Mouse (Mus musculus) kidney, embryonic 16.5 days (tissue): Measurements from ENCODE around the gene Ncoa7. TPM values are rescaled to one million over a fixed set of nuclear protein-coding genes. Genes with fewer than 3 reads are reported as not detected.

ENCODE experiments used
- ATAC-seq: fragments of 200-750 bp; cut with Nextera tagmentation; 2 replicates; pipeline ENCODE4 v1.8.0; 2017; ENCODE audit warnings: moderate TSS enrichment; ENCODE audit not compliant: low FRiP score, low TSS enrichment
- H3K27ac ChIP-seq: fragments of 300-500 bp; sonication (generic); 2 replicates; pipeline ENCODE4 v1.5.1; 2014; ENCODE audit warnings: low read length
- H3K27me3 ChIP-seq: fragments of 300-500 bp; sonication (generic); 2 replicates; pipeline ENCODE4 v1.6.1; 2014; ENCODE audit warnings: low read length, control low read depth, mixed read lengths; ENCODE audit not compliant: insufficient read depth
- H3K36me3 ChIP-seq: fragments of 300-500 bp; sonication (generic); 2 replicates; pipeline ENCODE4 v1.6.1; 2014; ENCODE audit warnings: low read length, control low read depth, mixed read lengths; ENCODE audit not compliant: insufficient read depth
- H3K4me1 ChIP-seq: fragments of 300-500 bp; sonication (generic); 2 replicates; pipeline ENCODE4 v1.6.1; 2014; ENCODE audit warnings: low read length, control low read depth, mixed read lengths; ENCODE audit not compliant: insufficient read depth
- H3K4me2 ChIP-seq: fragments of 300-500 bp; sonication (generic); replicated peaks from 2 replicates; pipeline ENCODE4 v1.6.1; 2014; ENCODE audit warnings: low read depth, low read length
- H3K4me3 ChIP-seq: fragments of 300-500 bp; sonication (generic); 2 replicates; pipeline ENCODE4 v1.5.1; 2014; ENCODE audit warnings: mild to moderate bottlenecking, low read length
- H3K9ac ChIP-seq: fragments of 300-500 bp; sonication (generic); replicated peaks from 2 replicates; pipeline ENCODE4 v1.6.1; 2014; ENCODE audit warnings: low read length
- H3K9me3 ChIP-seq: fragments of 300-500 bp; sonication (generic); 2 replicates; pipeline ENCODE4 v1.6.1; 2016; ENCODE audit warnings: low read length, control low read depth
- WGBS: fragments of 180-500 bp; shearing (Covaris S2); extraction: QIAGEN DNeasy Blood & Tissue Kit; methylation state at CpG from one replicate; pipeline ENCODE4 v1.1.7; 2014; 5-methylcytosine and 5-hydroxymethylcytosine counted together
- polyA plus RNA-seq: library from polyadenylated mRNA; unstranded; fragments of >200 nt; fragmentation: Nextera tagmentation; extraction: Ambion mirVana; gene quantifications from 2 replicates; pipeline ENCODE4 v1.2.1, GENCODE M21; 2015

Gene Ncoa7
- polyA plus RNA-seq, 1 experiment from 2014 or later: 16.9 TPM

GRCm38 (mm10) chr10:30729157-30730096 lies 73.7 kb downstream of the Ncoa7 start:
- Histone ChIP-seq H3K9me3 (no peaks in the 10 kb centered on the region), H3K4me1 (no peaks in the 10 kb centered on the region), H3K4me3 (no peak overlapping the region), H3K36me3 (no peaks in the 10 kb centered on the region), H3K27me3 (no peaks in the 10 kb centered on the region), H3K9ac (no peak overlapping the region), H3K27ac (no peak overlapping the region), H3K4me2 (no peak overlapping the region)
- 87% methylated on average over 5 of the region's 5 CpGs for WGBS
- ATAC-seq: peak; percentile 74

GRCm38 (mm10) chr10:30723014-30723413 lies 80.1 kb downstream of the Ncoa7 start:
- 0 out of 2 replicates have a peak, but pooled peaks cover 5% of the 10 kb centered on the region for H3K36me3 ChIP-seq
- WGBS: 92% methylated on average over 1 of the region's 1 CpGs
- H3K4me2 ChIP-seq: no peak overlapping the region
- no peaks in the 10 kb centered on the region for H3K9me3 ChIP-seq
- no peak overlapping the region for H3K9ac ChIP-seq
- no peak for ATAC-seq
- H3K27ac ChIP-seq: no peak overlapping the region
- H3K4me1 ChIP-seq: no peaks in the 10 kb centered on the region
- H3K4me3 ChIP-seq: no peak overlapping the region
- H3K27me3 ChIP-seq: no peaks in the 10 kb centered on the region

GRCm38 (mm10) chr10:30720556-30720955 lies 82.6 kb downstream of the Ncoa7 start:
- Histone ChIP-seq H3K9me3 (no peaks in the 10 kb centered on the region), H3K4me2 (no peak overlapping the region), H3K4me3 (no peak overlapping the region), H3K4me1 (no peaks in the 10 kb centered on the region), H3K36me3 (0 out of 2 replicates have a peak, but pooled peaks cover 5% of the 10 kb centered on the region), H3K9ac (no peak overlapping the region), H3K27ac (no peak overlapping the region), H3K27me3 (no peaks in the 10 kb centered on the region)
- peak; percentile 61; the same call in 1 of the 2 replicates for ATAC-seq
- 79% methylated on average over 3 of the region's 3 CpGs for WGBS

- no peak overlapping the region for H3K4me3 ChIP-seq
- no peak overlapping the region for H3K4me2 ChIP-seq
- no peak overlapping the region for H3K9ac ChIP-seq
- 0 out of 2 replicates have a peak, but pooled peaks cover 5% of the 10 kb centered on the region for H3K36me3 ChIP-seq
- H3K27ac ChIP-seq: no peak overlapping the region
- 75% methylated on average over 1 of the region's 1 CpGs for WGBS
- no peak for ATAC-seq
- H3K9me3 ChIP-seq: no peaks in the 10 kb centered on the region
- no peaks in the 10 kb centered on the region for H3K4me1 ChIP-seq
- H3K27me3 ChIP-seq: no peaks in the 10 kb centered on the region
These were observed 83.2 kb downstream of the Ncoa7 start for GRCm38 (mm10) chr10:30719947-30720346.

GRCm38 (mm10) chr10:30718703-30719340 lies 84.3 kb downstream of the Ncoa7 start:
- H3K4me2 ChIP-seq: no peak overlapping the region
- no peaks in the 10 kb centered on the region for H3K4me1 ChIP-seq
- 21% methylated on average over 4 of the region's 4 CpGs for WGBS
- H3K36me3 ChIP-seq: 0 out of 2 replicates have a peak, but pooled peaks cover 5% of the 10 kb centered on the region
- no peak overlapping the region for H3K4me3 ChIP-seq
- no peak overlapping the region for H3K9ac ChIP-seq
- no peaks in the 10 kb centered on the region for H3K27me3 ChIP-seq
- peak; percentile 82 for ATAC-seq
- H3K9me3 ChIP-seq: no peaks in the 10 kb centered on the region
- H3K27ac ChIP-seq: no peak overlapping the region

- no peak overlapping the region for H3K4me3 ChIP-seq
- H3K27me3 ChIP-seq: no peaks in the 10 kb centered on the region
- no peaks in the 10 kb centered on the region for H3K36me3 ChIP-seq
- no peaks in the 10 kb centered on the region for H3K4me1 ChIP-seq
- H3K9me3 ChIP-seq: no peaks in the 10 kb centered on the region
- H3K9ac ChIP-seq: no peak overlapping the region
- no peak overlapping the region for H3K4me2 ChIP-seq
- no peak for ATAC-seq
- H3K27ac ChIP-seq: no peak overlapping the region
These were observed 87.0 kb downstream of the Ncoa7 start for GRCm38 (mm10) chr10:30716171-30716570.

- H3K4me3 ChIP-seq: no peak overlapping the region
- H3K9me3 ChIP-seq: no peaks in the 10 kb centered on the region
- H3K36me3 ChIP-seq: no peaks in the 10 kb centered on the region
- 0 out of 2 replicates have a peak, but pooled peaks cover 3% of the 10 kb centered on the region for H3K4me1 ChIP-seq
- no peak overlapping the region for H3K9ac ChIP-seq
- H3K27me3 ChIP-seq: no peaks in the 10 kb centered on the region
- ATAC-seq: no peak
- WGBS: 82% methylated on average over 1 of the region's 1 CpGs
- no peak overlapping the region for H3K4me2 ChIP-seq
- H3K27ac ChIP-seq: no peak overlapping the region
These were observed 90.6 kb downstream of the Ncoa7 start for GRCm38 (mm10) chr10:30712540-30712939.

- H3K4me3 ChIP-seq: no peak overlapping the region
- H3K27ac ChIP-seq: no peak overlapping the region
- no peak overlapping the region for H3K9ac ChIP-seq
- WGBS: 90% methylated on average over 7 of the region's 7 CpGs
- H3K27me3 ChIP-seq: no peaks in the 10 kb centered on the region
- no peak for ATAC-seq
- 0 out of 2 replicates have a peak, but pooled peaks cover 3% of the 10 kb centered on the region for H3K4me1 ChIP-seq
- no peak overlapping the region for H3K4me2 ChIP-seq
- H3K36me3 ChIP-seq: no peaks in the 10 kb centered on the region
- H3K9me3 ChIP-seq: no peaks in the 10 kb centered on the region
These were observed 93.2 kb downstream of the Ncoa7 start for GRCm38 (mm10) chr10:30709846-30710403.

GRCm38 (mm10) chr10:30708039-30708438 lies 95.1 kb downstream of the Ncoa7 start:
- Histone ChIP-seq H3K4me1 (0 out of 2 replicates have a peak, but pooled peaks cover 3% of the 10 kb centered on the region), H3K4me3 (no peak overlapping the region), H3K27me3 (no peaks in the 10 kb centered on the region), H3K9ac (no peak overlapping the region), H3K36me3 (no peaks in the 10 kb centered on the region), H3K27ac (no peak overlapping the region), H3K4me2 (no peak overlapping the region), H3K9me3 (no peaks in the 10 kb centered on the region)
- peak; percentile 57 for ATAC-seq
- 55% methylated on average over 5 of the region's 5 CpGs for WGBS
